Mouse (Mus musculus): ENCODE measurements around the gene Col5a3.

GRCm38 (mm10) chr9:20862225-20862624 is 47.4 kb upstream of the Col5a3 start:
- TF ChIP-seq POLR2A (IDR thresholded peaks at IDR 0.05; ENCODE audit: borderline replicate concordance, extremely low read depth, low read depth, low read length) (no peak), CTCF (IDR thresholded peaks at IDR 0.05; ENCODE audit: insufficient read depth, low read length) (no peak)
